Mouse (Mus musculus): Measurements from ENCODE around the gene F2r. TPM values are rescaled to one million over a fixed set of nuclear protein-coding genes. Genes with fewer than 3 reads are reported as not detected.

F2r gene
- polyA plus RNA-seq, 1 experiment, result 42.2 TPM

DNA sequence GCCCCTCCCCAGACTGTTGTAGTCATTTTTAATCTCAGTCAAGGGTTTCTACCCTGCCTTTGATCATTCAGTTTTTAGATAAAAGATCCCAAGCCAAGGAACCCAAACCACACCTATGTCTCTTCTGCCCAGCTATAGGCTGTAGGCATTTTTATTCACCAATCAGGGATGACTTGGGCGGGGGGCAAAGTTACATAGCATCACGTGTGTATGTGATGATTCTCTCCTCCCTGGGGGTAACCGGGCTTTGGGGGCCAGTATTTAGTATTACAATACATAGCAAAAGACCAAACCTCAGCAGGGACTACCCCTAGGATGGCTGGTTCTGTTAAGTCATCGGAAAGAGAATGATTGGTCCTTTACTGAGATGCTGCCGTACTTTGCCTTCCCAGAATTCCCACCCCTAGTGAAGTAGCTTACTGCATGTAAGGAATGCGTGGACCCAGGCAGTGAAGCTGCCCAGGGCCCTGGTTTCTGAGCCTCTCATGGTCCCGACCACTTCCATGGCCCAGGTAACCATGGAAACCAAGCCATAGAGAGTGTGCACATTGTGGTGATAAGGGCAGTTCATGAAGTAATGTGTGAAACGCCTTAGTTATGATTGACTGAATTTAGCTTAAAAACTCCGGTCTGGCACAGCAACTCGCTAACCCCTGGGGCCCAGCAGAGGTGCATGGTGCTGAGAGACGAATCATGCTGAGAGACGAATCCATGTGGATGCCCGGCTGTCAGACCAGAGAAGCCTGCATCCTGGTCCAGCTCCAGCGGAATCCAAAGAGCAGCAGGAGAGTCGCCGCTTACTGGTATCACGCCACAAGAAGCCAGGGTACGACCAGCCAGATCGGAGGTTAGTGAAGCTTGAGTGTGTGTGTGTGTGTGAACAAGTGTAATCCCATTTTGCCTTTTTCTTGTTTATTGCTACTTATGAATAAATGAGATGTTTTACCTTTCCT, 34.8 kb downstream of the F2r start:
- DNase-seq, result no peak
- H3K4me3 ChIP-seq (ENCODE audit: insufficient read depth, low read depth, low read length), result no peak overlapping the region
- no peaks in the 10 kb centered on the region for H3K27me3 ChIP-seq (replicated peaks; ENCODE audit: control insufficient read depth, insufficient read depth, low read length)
- H3K27ac ChIP-seq (ENCODE audit: insufficient read depth, low read depth, low read length), result no peak overlapping the region
- no peaks in the 10 kb centered on the region for H3K36me3 ChIP-seq (ENCODE audit: control insufficient read depth, insufficient read depth, low read length)
- 79% methylated on average over 19 of the region's 19 CpGs for WGBS
- H3K4me1 ChIP-seq (ENCODE audit: control insufficient read depth, insufficient read depth, low read length), result no peaks in the 10 kb centered on the region
- TF ChIP-seq POLR2A (IDR thresholded peaks at IDR 0.05; ENCODE audit: low read depth, low read length), result no peak
- TF ChIP-seq CTCF (conservative IDR thresholded peaks at IDR 0.05; ENCODE audit: insufficient read depth, insufficient read length, low read depth, low read length), result no peak

DNA sequence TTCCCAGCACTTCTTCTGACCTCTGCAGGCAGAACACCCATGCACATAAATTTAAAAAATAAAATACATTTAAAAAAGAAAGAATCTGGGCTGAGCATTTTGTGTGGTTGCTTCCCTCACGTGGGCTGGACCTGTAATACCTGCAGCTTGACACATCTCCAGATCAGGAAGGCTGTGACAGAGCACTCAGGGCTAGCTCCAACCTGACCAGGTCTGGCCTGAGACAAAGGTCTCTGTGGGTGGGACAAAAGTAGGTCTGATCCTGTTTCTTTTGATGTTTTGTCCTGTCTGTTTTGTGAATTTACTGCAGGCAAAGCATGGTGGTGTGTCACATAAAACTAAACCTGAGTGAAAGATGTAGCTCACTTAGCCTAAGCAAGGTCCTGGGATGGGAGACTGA, 36.4 kb downstream of the F2r start:
- Histone ChIP-seq H3K4me3 (ENCODE audit: insufficient read depth, low read depth, low read length) (no peak overlapping the region), H3K27ac (ENCODE audit: insufficient read depth, low read depth, low read length) (no peak overlapping the region), H3K36me3 (ENCODE audit: control insufficient read depth, insufficient read depth, low read length) (no peaks in the 10 kb centered on the region), H3K4me1 (ENCODE audit: control insufficient read depth, insufficient read depth, low read length) (no peaks in the 10 kb centered on the region), H3K27me3 (replicated peaks; ENCODE audit: control insufficient read depth, insufficient read depth, low read length) (no peaks in the 10 kb centered on the region)
- no peak for TF ChIP-seq POLR2A (IDR thresholded peaks at IDR 0.05; ENCODE audit: low read depth, low read length)
- TF ChIP-seq CTCF (conservative IDR thresholded peaks at IDR 0.05; ENCODE audit: insufficient read depth, insufficient read length, low read depth, low read length), result no peak
- no peak for DNase-seq
- WGBS, result 66% methylated on average over 1 of the region's 1 CpGs

DNA sequence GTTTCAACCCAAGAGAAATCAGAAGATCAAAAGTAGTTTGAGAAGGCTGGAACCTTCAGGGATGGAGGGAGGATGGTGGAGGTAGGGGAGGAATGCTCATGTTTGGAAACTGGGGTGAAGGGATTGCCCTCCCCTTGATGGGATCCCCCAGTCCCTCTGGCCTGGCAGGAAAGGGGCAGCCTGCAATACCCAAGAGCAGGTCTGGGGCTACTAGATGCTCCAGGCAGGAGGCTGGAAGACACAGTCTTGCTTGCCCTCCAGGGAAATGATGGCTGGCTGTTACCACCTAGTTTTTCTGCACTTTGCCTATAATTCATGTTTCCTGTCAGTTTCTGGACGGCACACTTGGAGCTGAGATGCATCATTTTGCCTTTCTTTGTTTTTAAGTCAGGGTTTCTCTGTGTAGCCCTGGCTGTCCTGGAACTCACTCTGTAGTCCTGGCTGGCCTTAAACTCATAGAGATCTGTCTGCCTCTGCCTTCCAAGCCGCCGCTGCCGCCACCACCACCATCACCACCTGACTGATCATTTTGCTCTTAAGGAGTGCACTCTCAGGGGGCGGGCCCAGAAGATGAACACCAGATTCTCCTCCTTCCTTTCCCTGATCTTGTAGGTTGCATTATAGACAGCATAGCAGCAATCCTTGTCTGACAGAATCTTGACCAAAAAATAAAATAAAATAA, 40.1 kb downstream of the F2r start:
- no peak for DNase-seq
- Histone ChIP-seq H3K27ac (ENCODE audit: insufficient read depth, low read depth, low read length) (no peak overlapping the region), H3K4me3 (ENCODE audit: insufficient read depth, low read depth, low read length) (no peak overlapping the region), H3K4me1 (ENCODE audit: control insufficient read depth, insufficient read depth, low read length) (no peaks in the 10 kb centered on the region), H3K36me3 (ENCODE audit: control insufficient read depth, insufficient read depth, low read length) (no peaks in the 10 kb centered on the region), H3K27me3 (replicated peaks; ENCODE audit: control insufficient read depth, insufficient read depth, low read length) (no peaks in the 10 kb centered on the region)
- TF ChIP-seq POLR2A (IDR thresholded peaks at IDR 0.05; ENCODE audit: low read depth, low read length), result no peak
- WGBS, result 88% methylated on average over 5 of the region's 5 CpGs

DNA sequence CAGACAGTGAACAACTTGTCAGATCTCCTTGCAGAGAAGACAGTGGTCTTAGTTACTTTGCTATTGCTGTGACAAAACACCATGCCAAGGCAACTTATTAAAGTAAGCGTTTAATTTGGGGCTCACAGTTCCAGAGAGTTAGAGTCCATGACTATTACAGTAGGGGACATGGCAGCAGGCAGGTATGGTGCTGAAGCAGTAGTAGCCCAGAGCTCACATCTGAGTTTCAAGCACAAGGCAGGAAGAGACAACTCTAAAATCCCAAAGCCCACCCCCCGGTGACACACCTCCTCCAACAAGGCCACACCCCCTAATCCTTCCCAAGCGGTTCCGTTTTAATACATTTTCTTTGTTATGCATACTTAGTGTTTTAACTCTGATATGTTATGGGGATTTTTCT, 47.4 kb downstream of the F2r start:
- no peak for TF ChIP-seq POLR2A (IDR thresholded peaks at IDR 0.05; ENCODE audit: low read depth, low read length)
- TF ChIP-seq CTCF (conservative IDR thresholded peaks at IDR 0.05; ENCODE audit: insufficient read depth, insufficient read length, low read depth, low read length), result no peak
- DNase-seq, result no peak
- H3K4me3 ChIP-seq (ENCODE audit: insufficient read depth, low read depth, low read length), result no peak overlapping the region
- no peak overlapping the region for H3K27ac ChIP-seq (ENCODE audit: insufficient read depth, low read depth, low read length)
- WGBS, result 99% methylated on average over 4 of the region's 4 CpGs
- H3K4me1 ChIP-seq (ENCODE audit: control insufficient read depth, insufficient read depth, low read length), result no peaks in the 10 kb centered on the region
- no peaks in the 10 kb centered on the region for H3K27me3 ChIP-seq (replicated peaks; ENCODE audit: control insufficient read depth, insufficient read depth, low read length)
- no peaks in the 10 kb centered on the region for H3K36me3 ChIP-seq (ENCODE audit: control insufficient read depth, insufficient read depth, low read length)

DNA sequence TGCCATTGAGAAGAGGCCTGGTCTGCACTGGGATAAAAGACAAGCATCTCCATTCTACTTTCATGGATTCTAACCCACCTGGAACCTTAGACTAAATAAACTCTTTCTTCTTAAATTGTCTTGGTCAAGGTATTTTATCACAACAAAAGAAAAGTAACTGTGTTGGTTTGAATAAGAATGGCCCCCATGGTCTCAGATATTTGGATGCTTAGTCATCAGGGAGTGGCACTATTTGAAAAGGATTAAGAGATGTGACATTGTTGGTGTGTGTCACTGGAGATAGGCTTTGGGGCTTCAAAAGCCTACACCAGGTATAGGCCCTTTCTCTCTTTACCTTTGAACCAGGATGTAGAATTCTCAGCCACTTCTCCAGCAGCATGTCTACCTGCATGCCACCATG, 49.0 kb downstream of the F2r start:
- no peak overlapping the region for H3K27ac ChIP-seq (ENCODE audit: insufficient read depth, low read depth, low read length)
- no peak overlapping the region for H3K4me3 ChIP-seq (ENCODE audit: insufficient read depth, low read depth, low read length)
- no peak for TF ChIP-seq POLR2A (IDR thresholded peaks at IDR 0.05; ENCODE audit: low read depth, low read length)
- no peak for TF ChIP-seq CTCF (conservative IDR thresholded peaks at IDR 0.05; ENCODE audit: insufficient read depth, insufficient read length, low read depth, low read length)
- no peaks in the 10 kb centered on the region for H3K36me3 ChIP-seq (ENCODE audit: control insufficient read depth, insufficient read depth, low read length)
- no peaks in the 10 kb centered on the region for H3K27me3 ChIP-seq (replicated peaks; ENCODE audit: control insufficient read depth, insufficient read depth, low read length)
- no peaks in the 10 kb centered on the region for H3K4me1 ChIP-seq (ENCODE audit: control insufficient read depth, insufficient read depth, low read length)
- no peak for DNase-seq

DNA sequence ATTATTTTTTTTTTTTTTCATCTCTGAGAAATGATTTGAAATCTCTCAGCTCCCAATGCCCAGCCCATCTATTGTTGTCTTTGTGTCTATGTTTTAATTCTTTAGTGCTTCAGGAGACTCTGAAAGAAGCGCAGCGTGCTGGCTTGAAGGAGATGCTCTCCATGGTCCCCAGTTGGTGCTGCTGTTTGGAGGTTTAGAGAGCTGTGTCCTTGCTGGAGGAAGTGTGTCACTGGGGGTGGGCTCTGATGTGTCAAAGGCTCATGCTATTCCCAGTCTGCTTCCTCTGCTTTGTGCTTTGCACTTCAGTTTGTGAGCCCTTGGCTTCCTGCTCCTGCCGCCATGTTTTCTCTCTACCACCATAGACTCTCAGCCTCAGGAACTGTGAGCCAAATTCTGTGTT, 50.0 kb downstream of the F2r start:
- H3K36me3 ChIP-seq (ENCODE audit: control insufficient read depth, insufficient read depth, low read length), result no peaks in the 10 kb centered on the region
- 100% methylated on average over 3 of the region's 3 CpGs for WGBS
- H3K4me3 ChIP-seq (ENCODE audit: insufficient read depth, low read depth, low read length), result no peak overlapping the region
- H3K27me3 ChIP-seq (replicated peaks; ENCODE audit: control insufficient read depth, insufficient read depth, low read length), result no peaks in the 10 kb centered on the region
- H3K4me1 ChIP-seq (ENCODE audit: control insufficient read depth, insufficient read depth, low read length), result no peaks in the 10 kb centered on the region
- no peak overlapping the region for H3K27ac ChIP-seq (ENCODE audit: insufficient read depth, low read depth, low read length)
- TF ChIP-seq POLR2A (IDR thresholded peaks at IDR 0.05; ENCODE audit: low read depth, low read length), result no peak
- TF ChIP-seq CTCF (conservative IDR thresholded peaks at IDR 0.05; ENCODE audit: insufficient read depth, insufficient read length, low read depth, low read length), result no peak
- no peak for DNase-seq

DNA sequence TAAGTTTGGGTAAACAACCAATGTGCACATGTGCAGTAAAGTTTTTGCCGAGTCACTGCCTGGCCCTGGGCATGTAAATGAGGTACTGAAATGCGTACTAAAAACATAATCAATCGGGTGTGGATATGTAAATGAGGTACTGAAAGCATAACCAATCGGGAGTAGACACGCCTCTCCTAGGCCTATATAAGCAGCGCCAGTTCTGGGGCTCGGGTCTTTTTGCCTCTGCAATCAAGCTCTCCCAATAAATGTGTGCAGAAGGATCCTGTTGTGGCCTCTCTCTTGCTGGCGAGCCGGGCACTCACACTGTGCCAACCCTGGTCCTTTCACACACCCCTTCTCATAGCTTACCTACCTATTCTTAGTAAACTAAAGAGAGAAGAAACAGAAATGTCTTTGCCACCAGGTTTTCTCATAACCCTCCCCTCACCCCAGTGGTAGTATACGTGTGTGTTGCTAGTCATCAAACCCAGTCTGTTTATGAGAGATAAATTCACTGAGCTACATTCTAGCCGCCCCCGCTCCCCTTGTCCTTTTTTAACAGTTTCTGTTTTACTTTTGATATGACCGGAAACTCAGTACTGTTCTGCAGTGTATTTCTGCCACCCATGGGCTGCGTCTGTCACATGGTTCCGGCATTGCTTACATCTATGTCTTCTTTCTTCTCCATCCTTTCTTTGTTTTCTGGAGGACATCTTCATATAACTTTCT, 51.3 kb downstream of the F2r start:
- TF ChIP-seq CTCF (conservative IDR thresholded peaks at IDR 0.05; ENCODE audit: insufficient read depth, insufficient read length, low read depth, low read length) (no peak), POLR2A (IDR thresholded peaks at IDR 0.05; ENCODE audit: low read depth, low read length) (no peak)
- H3K4me1 ChIP-seq (ENCODE audit: control insufficient read depth, insufficient read depth, low read length), result no peaks in the 10 kb centered on the region
- no peak overlapping the region for H3K27ac ChIP-seq (ENCODE audit: insufficient read depth, low read depth, low read length)
- no peaks in the 10 kb centered on the region for H3K27me3 ChIP-seq (replicated peaks; ENCODE audit: control insufficient read depth, insufficient read depth, low read length)
- H3K4me3 ChIP-seq (ENCODE audit: insufficient read depth, low read depth, low read length), result no peak overlapping the region
- 92% methylated on average over 15 of the region's 15 CpGs for WGBS
- no peaks in the 10 kb centered on the region for H3K36me3 ChIP-seq (ENCODE audit: control insufficient read depth, insufficient read depth, low read length)
- no peak for DNase-seq

All from kidney, adult 2 months (tissue).